Mouse (Mus musculus): ENCODE results near the gene Tbk1. TPM values are rescaled to one million over a fixed set of nuclear protein-coding genes. Genes with fewer than 3 reads are reported as not detected.
A peak's percentile ranks its signal among the peaks of the same experiment; 100 is the strongest.

Gene Tbk1
- polyA plus RNA-seq, 1 experiment from 2014 or later = 36.8 TPM

DNA sequence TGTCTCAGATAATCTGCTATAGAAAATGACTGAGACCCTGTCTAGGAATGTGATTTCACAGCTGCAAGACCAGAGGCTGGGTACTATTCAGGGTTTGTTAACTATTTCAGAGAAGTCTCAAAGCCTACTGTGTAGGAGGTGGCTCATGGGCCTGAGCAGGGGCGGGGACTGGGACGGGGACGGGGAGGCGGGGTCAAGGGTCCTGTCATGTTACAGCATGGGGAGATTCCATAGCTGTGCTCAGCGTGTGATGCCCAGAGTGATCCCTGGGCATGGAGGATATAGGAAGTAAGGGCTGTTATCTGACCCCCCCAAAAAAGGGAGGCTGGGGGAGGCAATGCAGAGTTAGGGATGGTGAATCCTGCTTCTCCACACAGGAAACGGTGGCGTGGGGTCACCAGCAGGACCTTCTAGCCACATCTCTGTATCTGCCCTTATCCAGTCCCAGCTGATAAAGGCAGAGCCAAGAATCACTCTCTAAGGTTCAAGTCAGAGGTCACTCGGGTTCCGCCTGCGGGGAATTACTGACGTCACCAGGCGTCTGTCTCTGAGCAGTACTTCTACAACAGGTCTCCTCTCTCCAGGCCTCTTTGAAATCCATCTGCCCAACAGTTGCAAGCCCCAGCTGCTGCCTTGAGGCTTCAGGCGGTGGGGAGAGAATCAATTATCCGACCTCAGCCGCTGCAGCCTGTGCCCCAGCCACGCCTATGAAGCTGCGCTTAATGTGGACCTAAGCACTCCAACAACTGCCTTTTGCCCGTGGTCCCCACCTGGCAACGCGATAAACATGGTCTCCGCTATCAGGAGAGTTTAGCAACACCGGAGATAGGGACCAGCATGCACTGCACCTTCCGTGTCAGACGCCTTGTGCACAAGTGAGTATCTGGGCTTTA, 76.6 kb downstream of the Tbk1 start:
- H3K27me3 ChIP-seq (replicated peaks; ENCODE audit: control insufficient read depth, insufficient read depth, low read length) = no peaks in the 10 kb centered on the region
- 20% methylated on average over 24 of the region's 24 CpGs for WGBS
- H3K36me3 ChIP-seq (ENCODE audit: control insufficient read depth, insufficient read depth, low read length) = no peaks in the 10 kb centered on the region
- H3K4me2 ChIP-seq (ENCODE audit: low read depth, low read length) = peak overlapping the region; percentile 43
- peak overlapping the region; percentile 28 for H3K4me3 ChIP-seq (ENCODE audit: low read length)
- peak overlapping the region; percentile 72 for H3K27ac ChIP-seq (ENCODE audit: low read length)
- H3K9me3 ChIP-seq (ENCODE audit: control insufficient read depth, low read length) = no peaks in the 10 kb centered on the region
- peak overlapping the region; percentile 50 for H3K9ac ChIP-seq (ENCODE audit: low read depth, low read length)
- H3K4me1 ChIP-seq (ENCODE audit: control insufficient read depth, insufficient read depth, low read length) = peaks cover 28% of the 10 kb centered on the region
- peak; percentile 86 for ATAC-seq

GRCm38 (mm10) chr10:121507755-121508544, 78.6 kb downstream of the Tbk1 start:
- Histone ChIP-seq H3K9ac (ENCODE audit: low read depth, low read length) (no peak overlapping the region), H3K4me1 (ENCODE audit: control insufficient read depth, insufficient read depth, low read length) (peaks cover 28% of the 10 kb centered on the region), H3K27me3 (replicated peaks; ENCODE audit: control insufficient read depth, insufficient read depth, low read length) (no peaks in the 10 kb centered on the region), H3K9me3 (ENCODE audit: control insufficient read depth, low read length) (no peaks in the 10 kb centered on the region), H3K4me3 (ENCODE audit: low read length) (no peak overlapping the region), H3K27ac (ENCODE audit: low read length) (no peak overlapping the region), H3K4me2 (ENCODE audit: low read depth, low read length) (no peak overlapping the region), H3K36me3 (ENCODE audit: control insufficient read depth, insufficient read depth, low read length) (no peaks in the 10 kb centered on the region)
- 89% methylated on average over 16 of the region's 16 CpGs for WGBS
- ATAC-seq = no peak

- Histone ChIP-seq H3K4me2 (ENCODE audit: low read depth, low read length) (peak overlapping the region; percentile 14; the same call in 1 of the 2 replicates), H3K27ac (ENCODE audit: low read length) (peak overlapping the region; percentile 75), H3K27me3 (replicated peaks; ENCODE audit: control insufficient read depth, insufficient read depth, low read length) (no peaks in the 10 kb centered on the region), H3K4me3 (ENCODE audit: low read length) (no peak overlapping the region), H3K9ac (ENCODE audit: low read depth, low read length) (peak overlapping the region; percentile 32), H3K36me3 (ENCODE audit: control insufficient read depth, insufficient read depth, low read length) (no peaks in the 10 kb centered on the region), H3K4me1 (ENCODE audit: control insufficient read depth, insufficient read depth, low read length) (peaks cover 28% of the 10 kb centered on the region), H3K9me3 (ENCODE audit: control insufficient read depth, low read length) (no peaks in the 10 kb centered on the region)
- WGBS = 40% methylated on average over 29 of the region's 29 CpGs
- peak; percentile 17 for ATAC-seq
Observed at GRCm38 (mm10) chr10:121506731-121507583, 79.6 kb downstream of the Tbk1 start.

DNA sequence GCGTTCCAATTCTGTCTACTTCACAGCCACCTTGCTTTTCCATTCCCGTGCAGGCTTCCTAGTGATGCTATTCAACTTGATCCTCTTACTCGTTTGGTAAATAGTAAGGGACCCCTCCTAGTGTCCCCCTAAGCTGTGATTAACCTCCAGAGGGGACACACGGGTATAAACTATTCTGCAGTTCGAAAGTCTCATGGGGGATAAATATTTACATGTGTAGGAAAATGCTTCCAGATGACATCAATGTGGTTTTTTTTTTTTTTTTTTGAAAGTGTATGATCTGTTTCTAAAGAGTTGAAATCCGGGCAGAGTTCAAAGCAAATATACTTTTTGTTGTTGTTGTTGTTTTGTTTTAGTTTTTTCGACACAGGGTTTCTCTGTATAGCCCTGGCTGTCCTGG, 80.7 kb downstream of the Tbk1 start:
- no peaks in the 10 kb centered on the region for H3K9me3 ChIP-seq (ENCODE audit: control insufficient read depth, low read length)
- H3K4me1 ChIP-seq (ENCODE audit: control insufficient read depth, insufficient read depth, low read length) = peaks cover 28% of the 10 kb centered on the region
- H3K27me3 ChIP-seq (replicated peaks; ENCODE audit: control insufficient read depth, insufficient read depth, low read length) = no peaks in the 10 kb centered on the region
- peak overlapping the region; percentile 80; the same call in 1 of the 2 replicates for H3K27ac ChIP-seq (ENCODE audit: low read length)
- no peak overlapping the region for H3K4me3 ChIP-seq (ENCODE audit: low read length)
- peak overlapping the region; percentile 70 for H3K9ac ChIP-seq (ENCODE audit: low read depth, low read length)
- 53% methylated on average over 7 of the region's 7 CpGs for WGBS
- no peak for ATAC-seq
- no peaks in the 10 kb centered on the region for H3K36me3 ChIP-seq (ENCODE audit: control insufficient read depth, insufficient read depth, low read length)
- peak overlapping the region; percentile 74 for H3K4me2 ChIP-seq (ENCODE audit: low read depth, low read length)

- Histone ChIP-seq H3K27ac (ENCODE audit: low read length) (peak overlapping the region; percentile 80), H3K4me1 (ENCODE audit: control insufficient read depth, insufficient read depth, low read length) (peaks cover 30% of the 10 kb centered on the region), H3K27me3 (replicated peaks; ENCODE audit: control insufficient read depth, insufficient read depth, low read length) (no peaks in the 10 kb centered on the region), H3K36me3 (ENCODE audit: control insufficient read depth, insufficient read depth, low read length) (no peaks in the 10 kb centered on the region), H3K9ac (ENCODE audit: low read depth, low read length) (peak overlapping the region; percentile 70), H3K4me3 (ENCODE audit: low read length) (peak overlapping the region; percentile 50), H3K4me2 (ENCODE audit: low read depth, low read length) (peak overlapping the region; percentile 74), H3K9me3 (ENCODE audit: control insufficient read depth, low read length) (no peaks in the 10 kb centered on the region)
- 20% methylated on average over 35 of the region's 35 CpGs for WGBS
- peak; percentile 70 for ATAC-seq
Observed at GRCm38 (mm10) chr10:121504973-121505911, 81.3 kb downstream of the Tbk1 start.

GRCm38 (mm10) chr10:121501160-121501559, 85.4 kb downstream of the Tbk1 start:
- H3K4me2 ChIP-seq (ENCODE audit: low read depth, low read length) = no peak overlapping the region
- 69% methylated on average over 5 of the region's 5 CpGs for WGBS
- H3K9ac ChIP-seq (ENCODE audit: low read depth, low read length) = no peak overlapping the region
- no peaks in the 10 kb centered on the region for H3K9me3 ChIP-seq (ENCODE audit: control insufficient read depth, low read length)
- H3K27ac ChIP-seq (ENCODE audit: low read length) = peak overlapping the region; percentile 49
- peak; percentile 65 for ATAC-seq
- peaks cover 18% of the 10 kb centered on the region for H3K4me1 ChIP-seq (ENCODE audit: control insufficient read depth, insufficient read depth, low read length)
- H3K4me3 ChIP-seq (ENCODE audit: low read length) = no peak overlapping the region
- H3K36me3 ChIP-seq (ENCODE audit: control insufficient read depth, insufficient read depth, low read length) = no peaks in the 10 kb centered on the region
- H3K27me3 ChIP-seq (replicated peaks; ENCODE audit: control insufficient read depth, insufficient read depth, low read length) = no peaks in the 10 kb centered on the region

DNA sequence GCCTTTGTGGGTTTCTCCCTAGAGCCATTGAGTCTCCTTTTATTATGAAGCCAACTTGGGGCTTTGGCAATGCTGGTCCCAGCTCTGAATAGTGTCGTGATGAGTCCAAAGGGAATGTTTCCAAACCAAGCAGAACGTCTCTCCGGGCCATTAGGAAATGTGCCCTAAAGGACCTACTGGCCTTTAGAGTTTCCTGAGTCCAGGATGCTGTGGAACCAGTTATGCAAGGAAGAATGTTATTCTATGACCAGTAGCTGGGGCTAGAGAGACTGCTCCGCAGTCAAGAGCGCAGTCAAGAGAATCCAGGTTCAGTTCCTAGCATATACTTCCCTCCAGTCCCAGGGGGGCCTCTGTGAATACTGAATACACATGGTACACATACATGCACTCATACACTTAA, 86.6 kb downstream of the Tbk1 start:
- Histone ChIP-seq H3K4me3 (ENCODE audit: low read length) (no peak overlapping the region), H3K4me1 (ENCODE audit: control insufficient read depth, insufficient read depth, low read length) (peaks cover 11% of the 10 kb centered on the region), H3K4me2 (ENCODE audit: low read depth, low read length) (no peak overlapping the region), H3K36me3 (ENCODE audit: control insufficient read depth, insufficient read depth, low read length) (no peaks in the 10 kb centered on the region), H3K9me3 (ENCODE audit: control insufficient read depth, low read length) (no peaks in the 10 kb centered on the region), H3K9ac (ENCODE audit: low read depth, low read length) (no peak overlapping the region), H3K27me3 (replicated peaks; ENCODE audit: control insufficient read depth, insufficient read depth, low read length) (no peaks in the 10 kb centered on the region), H3K27ac (ENCODE audit: low read length) (peak overlapping the region; percentile 55)
- peak; percentile 70 for ATAC-seq
- WGBS = 53% methylated on average over 5 of the region's 5 CpGs

DNA sequence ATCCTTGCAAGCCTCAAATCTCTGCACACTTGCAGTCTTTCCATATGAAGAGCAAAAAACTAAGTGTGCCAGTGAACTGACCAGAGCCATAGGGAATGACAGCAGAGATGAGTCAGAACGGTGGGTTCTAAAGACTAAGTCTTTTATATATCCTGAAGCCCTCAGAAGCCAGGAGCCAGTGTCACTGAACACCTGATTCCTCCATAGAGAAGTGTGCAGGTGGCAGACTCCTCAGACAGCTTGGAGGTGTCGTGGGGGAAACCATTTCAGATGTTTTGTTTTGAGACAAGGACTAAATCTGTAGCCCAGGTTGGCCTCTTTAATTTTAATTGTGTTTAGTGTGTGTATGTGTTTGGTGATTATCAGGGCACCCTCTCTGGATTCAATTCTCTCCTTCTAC, 87.5 kb downstream of the Tbk1 start:
- H3K4me1 ChIP-seq (ENCODE audit: control insufficient read depth, insufficient read depth, low read length) = peaks cover 13% of the 10 kb centered on the region
- H3K9me3 ChIP-seq (ENCODE audit: control insufficient read depth, low read length) = no peaks in the 10 kb centered on the region
- no peak overlapping the region for H3K4me2 ChIP-seq (ENCODE audit: low read depth, low read length)
- H3K27me3 ChIP-seq (replicated peaks; ENCODE audit: control insufficient read depth, insufficient read depth, low read length) = no peaks in the 10 kb centered on the region
- 66% methylated on average over 2 of the region's 2 CpGs for WGBS
- no peak for ATAC-seq
- H3K36me3 ChIP-seq (ENCODE audit: control insufficient read depth, insufficient read depth, low read length) = no peaks in the 10 kb centered on the region
- no peak overlapping the region for H3K9ac ChIP-seq (ENCODE audit: low read depth, low read length)
- no peak overlapping the region for H3K27ac ChIP-seq (ENCODE audit: low read length)
- no peak overlapping the region for H3K4me3 ChIP-seq (ENCODE audit: low read length)

All from intestine, embryonic 16.5 days (tissue).